Mouse (Mus musculus) G1E (cell line): ENCODE data around the gene Pex3.

Source experiments
- CTCF ChIP-seq: IDR thresholded peaks from 2 replicates; pipeline ENCODE4 v1.5.1; 2012; ENCODE audit warnings: low read depth, low read length, inconsistent platforms, mixed read lengths
- POLR2AphosphoS5 ChIP-seq: IDR thresholded peaks from 2 replicates; pipeline ENCODE4 v1.6.1; 2012; ENCODE audit warnings: low read depth, low read length, inconsistent platforms; ENCODE audit not compliant: insufficient replicate concordance
- TAL1 ChIP-seq: conservative IDR thresholded peaks from 2 replicates; pipeline ENCODE4 v1.6.1; 2012; ENCODE audit warnings: low read depth, low read length, inconsistent platforms, mixed read lengths

DNA sequence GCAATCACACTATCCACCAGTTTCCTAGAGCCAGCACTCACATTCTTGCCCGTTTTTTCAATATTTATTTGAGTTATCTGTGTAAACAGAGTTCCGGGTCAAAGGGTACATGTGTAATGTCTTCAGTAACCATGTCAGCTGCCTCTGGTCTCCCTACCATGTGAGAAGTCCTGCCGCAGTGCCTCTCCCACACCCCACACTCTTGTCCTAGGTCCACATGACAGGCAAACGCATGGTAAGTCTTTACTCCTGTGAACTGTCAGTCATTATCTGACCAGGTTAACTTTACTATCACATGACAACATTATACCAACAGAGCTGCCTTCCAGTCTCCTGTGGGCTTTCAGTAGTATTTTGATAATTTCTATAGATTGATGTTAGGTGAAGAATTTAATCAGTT lies 24.8 kb downstream of the Pex3 start:
- TF ChIP-seq CTCF = no peak
- TF ChIP-seq TAL1 = no peak
- TF ChIP-seq POLR2AphosphoS5 = no peak
